Comparison of ENCODE assay signal across 16 mouse cellular contexts in genomic region chr15:8797015-8797414, GRCm38 (mm10).
DNase-seq lines count a peak whose midpoint lies in the region; ATAC-seq and TF ChIP-seq lines count a peak whose summit lies in the region.
"Had no signal": no experiment of that assay in that cellular context is flagged by ENCODE, and none has a peak within 500 bp of the region (broad histone marks: within the 10 kb centered on the region; RNA-seq: fewer than 3 reads in every experiment).

No protein-coding gene starts in this region.

- intact Hi-C loops in heart, adult 2 months (cut with DNase I) = no loop called here

- no peak for TF ChIP-seq EP300 in heart, adult 2 months (IDR thresholded peaks at IDR 0.05; ENCODE audit: insufficient read depth, low read depth, low read length)
- TF ChIP-seq EP300 in liver, embryonic 14.5 days (IDR thresholded peaks at IDR 0.05; ENCODE audit: low read depth) = no peak

- DNase-seq in heart, adult 2 months = no peak
- no peak for DNase-seq in heart, adult 11 months
- DNase-seq in liver, embryonic 14.5 days (ENCODE audit: low read depth in 3 of 3, low spot score in 3 of 3) = no peak
- DNase-seq in liver = no peak
- peak; percentile 6 for DNase-seq in 416B (ENCODE audit: low read depth)
- no peak for DNase-seq in right cerebral cortex, postnatal 25 days
- DNase-seq in T-cell, adult 2 months (ENCODE audit: low spot score) = no peak
- DNase-seq: cerebellum, adult 9-10 months; gastrocnemius, postnatal 14 days had no signal

- H3K27me3 ChIP-seq in heart, adult 2 months (ENCODE audit: control insufficient read depth, insufficient read depth, low read length) = no peaks in the 10 kb centered on the region
- H3K27me3 ChIP-seq in liver, embryonic 14.5 days (ENCODE audit: control insufficient read depth, insufficient read depth, low read length) = no peaks in the 10 kb centered on the region; the same call in 1 of the 2 replicates
- H3K27me3 ChIP-seq: heart, embryonic 13.5 days; intestine, embryonic 15.5 days; limb, embryonic 13.5 days; midbrain, embryonic 12.5 days had no signal

- peak; percentile 30 for TF ChIP-seq CTCF in heart, adult 2 months (IDR thresholded peaks at IDR 0.05)
- TF ChIP-seq CTCF in liver, embryonic 14.5 days (IDR thresholded peaks at IDR 0.05; ENCODE audit: low read depth) = peak; percentile 27; the same call in 1 of the 2 replicates
- peak; percentile 25; the same call in 1 of the 2 replicates for TF ChIP-seq CTCF in cortical plate, adult 2 months (IDR thresholded peaks at IDR 0.05; ENCODE audit: extremely low read depth, insufficient read depth, low read length)

- no peak overlapping the region for H3K4me3 ChIP-seq in heart, adult 2 months
- H3K4me3 ChIP-seq in liver, embryonic 14.5 days (ENCODE audit: insufficient read depth in 1 of 2, low read depth in 2 of 2, low read length in 2 of 2) = no peak overlapping the region
- no peak overlapping the region for H3K4me3 ChIP-seq in cortical plate, adult 2 months (ENCODE audit: insufficient read depth, low read length)
- H3K4me3 ChIP-seq: heart, embryonic 13.5 days; hindbrain, embryonic 10.5 days; intestine, embryonic 15.5 days; limb, embryonic 13.5 days; midbrain, embryonic 12.5 days had no signal

- no peaks in the 10 kb centered on the region for H3K36me3 ChIP-seq in heart, adult 2 months (ENCODE audit: control insufficient read depth, insufficient read depth, low read length)
- no peaks in the 10 kb centered on the region for H3K36me3 ChIP-seq in liver, embryonic 14.5 days (replicated peaks; ENCODE audit: control insufficient read depth, insufficient read depth, low read depth)
- H3K36me3 ChIP-seq: heart, embryonic 13.5 days; hindbrain, embryonic 10.5 days; intestine, embryonic 15.5 days; limb, embryonic 13.5 days; midbrain, embryonic 12.5 days had no signal

- H3K4me2 ChIP-seq in liver, embryonic 14.5 days (ENCODE audit: low read depth) = no peak overlapping the region
- H3K4me2 ChIP-seq: heart, embryonic 13.5 days; intestine, embryonic 15.5 days; limb, embryonic 13.5 days; midbrain, embryonic 12.5 days had no signal

- H3K4me1 ChIP-seq in heart, adult 2 months (ENCODE audit: control insufficient read depth, insufficient read depth, low read length) = no peaks in the 10 kb centered on the region
- no peaks in the 10 kb centered on the region for H3K4me1 ChIP-seq in liver, embryonic 14.5 days (replicated peaks; ENCODE audit: control insufficient read depth in 2 of 2, insufficient read depth in 2 of 2, low read length in 1 of 2)
- no peaks in the 10 kb centered on the region for H3K4me1 ChIP-seq in cortical plate, adult 2 months (ENCODE audit: control insufficient read depth, insufficient read depth, low read length)
- H3K4me1 ChIP-seq: hindbrain, embryonic 10.5 days; intestine, embryonic 15.5 days; limb, embryonic 13.5 days; midbrain, embryonic 12.5 days had no signal

- no peak for ATAC-seq in liver, embryonic 14.5 days (ENCODE audit: insufficient read depth)
- ATAC-seq: forebrain, embryonic 16.5 days; intestine, embryonic 15.5 days had no signal

- H3K27ac ChIP-seq in heart, adult 2 months = no peak overlapping the region
- H3K27ac ChIP-seq in liver, embryonic 14.5 days = no peak overlapping the region
- H3K27ac ChIP-seq in cortical plate, adult 2 months (ENCODE audit: insufficient read depth, low read length) = no peak overlapping the region
- H3K27ac ChIP-seq: heart, embryonic 13.5 days; hindbrain, embryonic 10.5 days; intestine, embryonic 15.5 days; limb, embryonic 13.5 days; midbrain, embryonic 12.5 days had no signal

- no peak overlapping the region for H3K9ac ChIP-seq in heart, adult 2 months (ENCODE audit: low read depth, low read length)
- no peak overlapping the region for H3K9ac ChIP-seq in liver, embryonic 14.5 days (replicated peaks)
- H3K9ac ChIP-seq: heart, embryonic 13.5 days; intestine, embryonic 15.5 days; limb, embryonic 13.5 days; midbrain, embryonic 12.5 days had no signal

- TF ChIP-seq POLR2A in heart, adult 2 months (IDR thresholded peaks at IDR 0.05; ENCODE audit: insufficient read depth, low read depth, low read length) = no peak
- no peak for TF ChIP-seq POLR2A in cortical plate, adult 2 months (IDR thresholded peaks at IDR 0.05; ENCODE audit: extremely low read depth, insufficient read depth, low read length)

- H3K79me2 ChIP-seq in heart, adult 2 months (replicated peaks; ENCODE audit: control insufficient read depth, insufficient read depth, low read length) = no peaks in the 10 kb centered on the region

- H3K9me3 ChIP-seq in liver, embryonic 14.5 days (ENCODE audit: control insufficient read depth, low read length) = no peaks in the 10 kb centered on the region
- H3K9me3 ChIP-seq: hindbrain, embryonic 10.5 days; intestine, embryonic 15.5 days; midbrain, embryonic 12.5 days had no signal

- 97% methylated on average over 1 of the region's 1 CpGs for WGBS in heart, adult 2 months
- 85% methylated on average over 1 of the region's 1 CpGs for WGBS in liver, embryonic 14.5 days (ENCODE audit: insufficient replicate concordance)
